Mouse (Mus musculus) erythroblast, embryonic 14.5 days (primary cell): ENCODE data around the gene Ino80e. TPM values are rescaled to one million over a fixed set of nuclear protein-coding genes. Genes with fewer than 3 reads are reported as not detected.

Experiments
- H3K27me3 ChIP-seq: 2 replicates; pipeline ENCODE4 v1.6.1; 2012; ENCODE audit warnings: inconsistent platforms; ENCODE audit not compliant: control insufficient read depth
- H3K36me3 ChIP-seq: 2 replicates; pipeline ENCODE4 v1.6.1; 2012; ENCODE audit warnings: mild to moderate bottlenecking, inconsistent platforms; ENCODE audit not compliant: control insufficient read depth
- H3K4me1 ChIP-seq: 2 replicates; pipeline ENCODE4 v1.6.1; 2012; ENCODE audit warnings: inconsistent platforms; ENCODE audit not compliant: control insufficient read depth
- H3K4me3 ChIP-seq: replicated peaks from 2 replicates; pipeline ENCODE3; 2012; ENCODE audit warnings: moderate library complexity, mild to moderate bottlenecking, inconsistent platforms
- H3K9me3 ChIP-seq: 2 replicates; pipeline ENCODE4 v1.6.1; 2012; ENCODE audit warnings: low read length, inconsistent platforms, mixed read lengths; ENCODE audit not compliant: control insufficient read depth
- GATA1 ChIP-seq: IDR thresholded peaks from 2 replicates; pipeline ENCODE4 v1.6.1; 2012; ENCODE audit warnings: low read length, inconsistent platforms, mixed read lengths
- TAL1 ChIP-seq: IDR thresholded peaks from 3 replicates; pipeline ENCODE4 v1.6.1; 2012; ENCODE audit warnings: low read length, inconsistent platforms, mixed read lengths
- polyA plus RNA-seq: library from polyadenylated mRNA; stranded (reverse); fragments of >175 nt; gene quantifications from 2 replicates; pipeline ENCODE4 v1.2.3, GENCODE M21; 2012

Ino80e gene
- polyA plus RNA-seq, 1 experiment, result 37.6 TPM

DNA sequence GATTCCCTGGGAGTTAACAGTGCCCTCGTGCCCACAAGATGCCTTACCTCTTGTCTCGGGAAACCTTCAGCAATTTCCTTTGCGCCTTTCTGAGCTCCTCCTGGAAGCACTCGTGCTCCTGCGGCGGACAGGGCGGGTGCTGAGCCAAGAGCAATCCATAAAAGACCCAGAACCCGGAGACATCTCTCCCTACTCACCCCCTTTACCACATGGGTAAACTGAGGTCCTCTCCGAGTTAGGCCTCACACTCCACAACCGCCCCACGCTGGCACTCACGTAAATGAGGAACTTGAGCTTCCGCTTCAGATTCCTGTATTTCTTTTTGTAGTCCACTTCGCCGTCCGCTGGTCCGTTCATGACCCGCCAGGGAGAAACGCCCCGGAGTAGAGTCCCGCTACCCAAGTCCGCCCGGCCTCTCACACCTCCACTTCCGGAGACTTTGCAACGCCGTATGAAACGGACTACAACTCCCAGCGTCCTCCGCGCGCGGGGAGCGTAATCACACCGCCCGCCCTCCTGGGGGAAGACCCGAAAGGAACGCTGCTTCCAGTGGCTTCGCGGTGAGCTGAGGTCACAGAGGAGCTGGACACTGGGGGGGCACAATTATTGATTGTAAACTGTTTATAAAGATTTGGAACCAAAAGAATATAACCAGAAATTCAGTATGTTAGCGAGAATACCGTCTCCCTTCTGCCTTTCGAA, 597 bp downstream of the Ino80e start, which contains the start of gene Hirip3:
Gene Hirip3, plus strand, starts transcription at position 544 of the 702 bp plus-strand sequence.
- Histone ChIP-seq H3K36me3 (peaks cover 79% of the 10 kb centered on the region), H3K9me3 (peaks cover 3% of the 10 kb centered on the region; the same call in 1 of the 2 replicates), H3K4me1 (peaks cover 45% of the 10 kb centered on the region)

DNA sequence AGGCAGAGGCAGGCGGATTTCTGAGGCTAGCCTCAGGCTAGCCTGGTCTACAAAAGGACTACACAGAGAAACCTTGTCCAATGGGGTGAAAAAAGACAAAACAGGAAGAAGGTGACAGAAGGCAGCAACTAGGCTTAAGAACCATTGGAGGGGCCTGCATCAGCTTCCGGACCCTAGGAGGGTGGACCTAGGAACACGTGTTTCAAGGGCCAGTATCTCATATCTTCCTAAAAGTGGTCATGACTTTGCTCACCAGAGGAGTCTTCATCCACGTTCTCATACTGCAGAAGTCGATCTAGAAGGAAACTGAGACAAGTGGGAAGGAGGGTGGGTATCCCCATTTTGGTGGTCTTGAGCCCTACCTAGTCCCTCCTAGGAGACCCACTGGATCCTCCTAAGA, 1.2 kb downstream of the Ino80e start:
- Histone ChIP-seq H3K4me1 (peaks cover 45% of the 10 kb centered on the region), H3K4me3 (peak overlapping the region; percentile 75), H3K9me3 (peaks cover 3% of the 10 kb centered on the region; the same call in 1 of the 2 replicates), H3K36me3 (peaks cover 79% of the 10 kb centered on the region), H3K27me3 (no peaks in the 10 kb centered on the region)
- TF ChIP-seq GATA1, result no peak
- no peak for TF ChIP-seq TAL1

More for the DNA sequence above, 597 bp downstream of the Ino80e start, which contains the start of gene Hirip3:
- peak within 1 kb of the TSS; percentile 75 for H3K4me3 ChIP-seq
- TF ChIP-seq GATA1 (no peak), TAL1 (no peak)
- H3K27me3 ChIP-seq, result no peaks in the 10 kb centered on the region

DNA sequence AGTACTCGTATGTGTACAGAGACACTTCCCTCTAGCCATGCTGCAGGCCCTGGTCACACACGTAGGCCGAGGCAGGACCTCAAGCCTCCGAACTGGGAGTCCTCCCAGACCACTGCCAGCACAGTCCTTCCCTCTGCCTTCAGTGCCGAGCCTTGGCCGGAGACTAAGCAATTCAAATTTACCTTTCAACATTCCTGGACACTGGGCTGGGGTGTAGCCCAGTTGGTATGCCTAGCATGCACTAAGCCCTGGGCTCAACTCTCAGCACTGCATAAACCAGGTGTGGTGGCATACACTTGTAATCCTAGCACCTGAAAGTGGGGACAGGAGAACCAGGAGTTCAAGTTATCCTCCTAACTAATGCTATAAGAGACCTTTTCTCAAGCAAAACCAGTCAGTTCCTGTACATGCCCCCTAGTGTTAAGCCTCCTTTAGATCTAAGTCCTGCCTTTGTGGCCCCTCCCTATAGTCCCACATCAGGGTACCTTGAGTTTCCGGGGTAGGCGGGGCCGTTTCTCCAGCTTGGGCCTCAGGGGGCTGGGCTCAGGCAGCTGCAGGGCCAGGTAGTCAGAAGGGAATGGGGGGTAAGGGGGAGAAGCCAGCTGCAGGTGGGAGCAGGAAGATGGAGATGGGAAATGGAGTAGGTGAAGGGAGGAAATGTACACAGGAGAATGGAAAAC, 5.3 kb downstream of the Ino80e start:
- Histone ChIP-seq H3K27me3 (no peaks in the 10 kb centered on the region), H3K4me1 (peaks cover 20% of the 10 kb centered on the region), H3K9me3 (no peaks in the 10 kb centered on the region), H3K4me3 (no peak overlapping the region), H3K36me3 (peaks cover 88% of the 10 kb centered on the region)
- TF ChIP-seq TAL1 (no peak), GATA1 (no peak)

DNA sequence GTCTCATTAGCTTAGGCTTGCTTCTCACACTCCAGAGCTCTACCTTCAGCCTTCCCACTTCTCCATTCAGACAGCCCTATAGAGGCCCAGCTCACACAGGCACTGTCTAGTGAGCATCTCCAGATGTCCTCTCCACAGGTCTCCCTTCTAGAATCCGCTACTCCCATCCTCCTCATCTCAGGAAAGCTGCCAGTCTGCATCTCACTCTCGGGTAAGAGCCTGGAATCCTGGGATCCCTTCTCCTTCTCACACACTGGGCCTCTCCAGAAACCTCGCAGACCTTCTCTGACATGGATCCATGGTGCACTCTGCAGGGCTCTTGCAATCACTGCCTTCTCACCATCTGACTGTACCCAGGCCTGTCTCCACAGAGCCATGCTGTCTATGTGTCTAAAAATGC, 6.5 kb downstream of the Ino80e start:
- H3K36me3 ChIP-seq, result peaks cover 93% of the 10 kb centered on the region

DNA sequence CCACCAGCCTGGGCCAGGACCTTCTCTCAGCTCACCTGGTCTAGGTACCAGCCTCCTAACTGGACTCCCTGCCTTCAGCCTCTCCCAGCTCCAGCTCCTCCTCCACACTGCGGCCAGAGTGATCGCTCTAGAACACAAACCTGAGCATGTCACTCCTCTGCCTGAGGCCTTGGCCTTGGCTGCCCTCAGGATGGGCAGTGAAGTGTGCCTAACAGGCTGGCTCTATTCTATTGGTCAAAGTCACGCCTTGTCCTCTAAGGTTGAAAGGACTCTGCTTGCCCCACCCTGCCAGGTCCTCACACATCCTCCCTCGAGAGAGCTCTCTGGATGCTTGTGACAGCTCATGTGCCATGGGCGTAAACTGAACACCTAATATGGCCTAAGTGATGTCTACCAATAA, 8.7 kb downstream of the Ino80e start:
- Histone ChIP-seq H3K27me3 (peaks cover 27% of the 10 kb centered on the region), H3K9me3 (peaks cover 3% of the 10 kb centered on the region; the same call in 1 of the 2 replicates), H3K4me1 (peaks cover 7% of the 10 kb centered on the region), H3K4me3 (no peak overlapping the region), H3K36me3 (peaks cover 73% of the 10 kb centered on the region)
- TF ChIP-seq TAL1, result no peak
- TF ChIP-seq GATA1, result no peak

More for the DNA sequence above, 6.5 kb downstream of the Ino80e start:
- TF ChIP-seq GATA1 (no peak), TAL1 (no peak)
- Histone ChIP-seq H3K4me1 (peaks cover 11% of the 10 kb centered on the region), H3K9me3 (no peaks in the 10 kb centered on the region), H3K4me3 (no peak overlapping the region), H3K27me3 (peaks cover 6% of the 10 kb centered on the region)

DNA sequence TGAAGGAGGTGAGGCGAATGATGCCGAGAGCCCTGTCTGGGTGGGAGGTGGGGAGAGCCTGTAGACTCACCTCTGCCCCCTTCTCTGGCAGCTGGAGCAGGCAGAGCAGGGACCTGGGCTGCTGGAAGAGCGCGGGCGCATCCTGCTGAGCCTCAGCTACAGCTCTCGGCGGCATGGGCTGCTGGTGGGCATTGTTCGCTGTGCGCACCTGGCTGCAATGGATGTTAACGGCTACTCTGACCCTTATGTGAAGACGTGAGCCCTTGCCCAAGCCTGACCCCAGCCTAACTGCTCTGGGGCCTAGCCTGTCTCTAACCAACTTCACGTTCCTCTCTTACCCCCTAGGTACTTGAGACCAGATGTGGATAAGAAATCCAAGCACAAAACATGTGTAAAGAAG, 11.0 kb downstream of the Ino80e start:
- Histone ChIP-seq H3K9me3 (peaks cover 8% of the 10 kb centered on the region; the same call in 1 of the 2 replicates), H3K4me3 (no peak overlapping the region), H3K27me3 (peaks cover 50% of the 10 kb centered on the region), H3K4me1 (peaks cover 2% of the 10 kb centered on the region), H3K36me3 (peaks cover 51% of the 10 kb centered on the region)
- no peak for TF ChIP-seq TAL1
- TF ChIP-seq GATA1, result no peak

DNA sequence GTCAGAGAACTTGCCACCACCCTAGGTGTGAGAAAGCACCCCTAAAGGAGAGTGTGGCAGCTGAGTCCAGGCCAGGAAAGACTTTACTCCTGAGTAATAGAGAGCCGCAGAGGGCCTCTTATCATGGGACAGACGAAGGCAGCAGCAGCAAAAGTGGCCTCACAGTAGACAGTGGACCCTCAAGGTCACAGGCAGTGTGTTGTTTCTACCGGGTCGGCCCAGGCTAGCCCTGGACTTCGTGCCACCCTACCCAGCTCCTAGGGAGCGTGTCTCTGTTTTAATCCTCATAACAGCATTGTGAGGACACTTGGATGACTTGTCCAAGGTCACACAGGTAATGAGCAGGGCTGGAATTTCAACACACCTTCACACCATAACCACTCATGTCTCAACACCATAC, 12.0 kb downstream of the Ino80e start:
- Histone ChIP-seq H3K4me1 (peaks cover 2% of the 10 kb centered on the region), H3K4me3 (no peak overlapping the region), H3K36me3 (peaks cover 41% of the 10 kb centered on the region), H3K27me3 (peaks cover 60% of the 10 kb centered on the region), H3K9me3 (peaks cover 8% of the 10 kb centered on the region; the same call in 1 of the 2 replicates)
- no peak for TF ChIP-seq GATA1
- TF ChIP-seq TAL1, result no peak

DNA sequence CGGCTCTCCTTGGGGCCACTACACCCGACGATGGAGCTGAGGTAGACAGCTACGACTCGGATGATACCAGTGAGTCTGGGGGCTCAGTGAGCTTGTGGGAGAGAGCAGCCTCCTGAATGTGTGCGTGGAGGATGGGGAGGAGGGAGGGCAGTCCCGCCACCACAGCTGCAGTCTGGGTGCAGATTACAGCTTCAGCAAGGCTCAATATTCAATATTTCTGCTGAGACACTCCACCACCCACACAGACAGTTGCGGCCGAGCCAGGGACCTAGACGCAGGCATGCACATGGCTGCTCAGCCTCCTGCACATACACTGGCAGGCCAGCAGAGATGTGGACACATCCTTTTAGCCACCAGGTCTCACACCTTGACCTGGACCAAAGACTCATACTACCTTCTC, 13.4 kb downstream of the Ino80e start:
- peaks cover 8% of the 10 kb centered on the region; the same call in 1 of the 2 replicates for H3K9me3 ChIP-seq
- H3K4me1 ChIP-seq, result peaks cover 2% of the 10 kb centered on the region
- TF ChIP-seq TAL1, result no peak
- TF ChIP-seq GATA1, result no peak
- H3K4me3 ChIP-seq, result no peak overlapping the region
- peaks cover 66% of the 10 kb centered on the region for H3K27me3 ChIP-seq
- H3K36me3 ChIP-seq, result peaks cover 27% of the 10 kb centered on the region
